Comparison of ENCODE assay signal across 14 mouse cellular contexts in the genomic region with DNA sequence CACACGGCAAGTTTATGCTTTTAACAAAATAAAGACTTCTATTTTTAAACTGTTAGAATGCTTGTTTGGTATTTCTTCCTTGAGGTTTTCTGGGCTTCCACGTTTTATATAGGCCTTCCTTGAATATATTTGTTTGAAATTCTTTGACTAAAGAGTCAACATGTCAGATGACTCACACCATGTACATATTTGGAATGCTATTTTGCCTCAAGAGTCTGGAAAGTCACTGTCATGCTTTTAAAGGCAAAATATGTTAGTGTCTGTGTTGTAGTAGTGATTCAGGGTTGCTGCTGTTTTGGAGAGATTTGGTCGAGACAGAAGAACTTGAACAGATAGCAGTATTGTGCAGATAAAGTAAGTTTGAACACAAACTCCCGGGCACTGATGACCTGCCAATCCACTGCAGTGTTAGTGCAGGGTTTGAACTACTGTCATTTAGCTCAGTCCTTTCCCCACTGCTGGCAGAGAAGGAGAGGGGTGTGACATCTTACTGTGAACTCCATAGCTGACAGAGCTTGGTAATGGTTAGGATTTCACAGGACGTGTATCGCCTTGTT. TPM values are rescaled to one million over a fixed set of nuclear protein-coding genes. Genes with fewer than 3 reads are reported as not detected.
DNase-seq lines count a peak whose midpoint lies in the region; ATAC-seq and TF ChIP-seq lines count a peak whose summit lies in the region.
"Had no signal": no experiment of that assay in that cellular context is flagged by ENCODE, and none has a peak within 500 bp of the region (broad histone marks: within the 10 kb centered on the region; RNA-seq: fewer than 3 reads in every experiment).

No protein-coding gene starts in this region.

- TF ChIP-seq CTCF in gastrocnemius, adult 2 months (IDR thresholded peaks at IDR 0.05), result no peak
- TF ChIP-seq CTCF in lung, postnatal 0 days (IDR thresholded peaks at IDR 0.05), result no peak

- no peaks in the 10 kb centered on the region for H3K9me3 ChIP-seq in lung, postnatal 0 days (ENCODE audit: low read length)
- no peaks in the 10 kb centered on the region for H3K9me3 ChIP-seq in intestine, embryonic 16.5 days (ENCODE audit: control insufficient read depth, low read length)

- DNase-seq in gastrocnemius, adult 2 months, result no peak
- no peak for DNase-seq in gastrocnemius, adult 8-10 months (ENCODE audit: low spot score in 2 of 2)
- DNase-seq in lung, postnatal 0 days (ENCODE audit: low spot score), result peak; percentile 64
- DNase-seq in lung, postnatal 4 days, result no peak
- DNase-seq in adrenal gland, postnatal 25 days, result no peak
- DNase-seq in thymus, postnatal 10 days (ENCODE audit: low spot score in 2 of 2), result no peak
- DNase-seq: cerebellum, adult 2 months; heart, adult 11 months; kidney, postnatal 36 days; lung, postnatal 10 days; midbrain, embryonic 14.5 days had no signal

- no peaks in the 10 kb centered on the region for H3K27me3 ChIP-seq in lung, postnatal 0 days (replicated peaks; ENCODE audit: insufficient read depth, low read length)
- H3K27me3 ChIP-seq in intestine, embryonic 16.5 days (replicated peaks; ENCODE audit: control insufficient read depth, insufficient read depth, low read length), result no peaks in the 10 kb centered on the region

- no peaks in the 10 kb centered on the region for H3K36me3 ChIP-seq in lung, postnatal 0 days (ENCODE audit: insufficient read depth, low read length)
- no peaks in the 10 kb centered on the region for H3K36me3 ChIP-seq in intestine, embryonic 16.5 days (ENCODE audit: control insufficient read depth, insufficient read depth, low read length)

- peak overlapping the region; percentile 39; the same call in 1 of the 2 replicates for H3K27ac ChIP-seq in gastrocnemius, adult 2 months
- peak overlapping the region; percentile 0; the same call in 1 of the 2 replicates for H3K27ac ChIP-seq in lung, postnatal 0 days (ENCODE audit: low read length)
- peak overlapping the region; percentile 57 for H3K27ac ChIP-seq in intestine, embryonic 16.5 days (ENCODE audit: low read length)

- peak; percentile 18; the same call in 1 of the 2 replicates for ATAC-seq in lung, postnatal 0 days
- no peak for ATAC-seq in intestine, embryonic 16.5 days
- no peak for ATAC-seq in frontal cortex, adult (ENCODE audit: low TSS enrichment)
- ATAC-seq: hindbrain, embryonic 16.5 days had no signal

- TF ChIP-seq EP300 in lung, postnatal 0 days (IDR thresholded peaks at IDR 0.05), result no peak

- WGBS in lung, postnatal 0 days, result 54% methylated on average over 6 of the region's 6 CpGs
- 59% methylated on average over 6 of the region's 6 CpGs for WGBS in intestine, embryonic 16.5 days

- no peak overlapping the region for H3K4me2 ChIP-seq in lung, postnatal 0 days (replicated peaks; ENCODE audit: low read depth, low read length)
- no peak overlapping the region for H3K4me2 ChIP-seq in intestine, embryonic 16.5 days (ENCODE audit: low read depth, low read length)

- no peak overlapping the region for H3K9ac ChIP-seq in lung, postnatal 0 days (replicated peaks; ENCODE audit: low read depth)
- H3K9ac ChIP-seq in intestine, embryonic 16.5 days (ENCODE audit: low read depth, low read length), result no peak overlapping the region

- no peaks in the 10 kb centered on the region for H3K4me1 ChIP-seq in lung, postnatal 0 days (ENCODE audit: insufficient read depth, low read depth, low read length)
- peaks cover 7% of the 10 kb centered on the region for H3K4me1 ChIP-seq in intestine, embryonic 16.5 days (ENCODE audit: control insufficient read depth, insufficient read depth, low read length)

- intact Hi-C loops in gastrocnemius, adult 2 months (cut with DNase I), result loop anchor here (2.0 kb wide), 1 partner anchor 31 kb away; no protein-coding TSS in a partner anchor

- no peak overlapping the region for H3K4me3 ChIP-seq in gastrocnemius, adult 2 months
- no peak overlapping the region for H3K4me3 ChIP-seq in lung, postnatal 0 days (ENCODE audit: low read depth, low read length)
- no peak overlapping the region for H3K4me3 ChIP-seq in intestine, embryonic 16.5 days (ENCODE audit: low read length)

RNA-seq across cellular contexts. Expression of gene Cnst, which starts 27.6 kb away (rescaled TPM):
- total RNA-seq in gastrocnemius, adult 2 months (2021), result 10 to 100 TPM; 34.7 to 40.0 TPM
- total RNA-seq in gastrocnemius, adult 8-10 months (2022), result 10 to 100 TPM; 29.5 to 38.6 (median 33.9) TPM
- 13.8 and 16.8 TPM in 2 replicates for polyA plus RNA-seq in lung, postnatal 0 days (2015; fragmentation: Nextera tagmentation; extraction: Ambion mirVana)
- 11.0 and 11.3 TPM in 2 replicates for polyA plus RNA-seq in intestine, embryonic 16.5 days (2015; fragmentation: Nextera tagmentation; extraction: Ambion mirVana)
- total RNA-seq in adrenal gland, postnatal 25 days (2021), result 43.4 and 60.7 TPM in 2 replicates

RNA-seq across cellular contexts. Expression of gene Tfb2m, which starts 27.7 kb away (rescaled TPM):
- 10 to 100 TPM; 39.8 to 41.5 TPM for total RNA-seq in gastrocnemius, adult 2 months (2021)
- total RNA-seq in gastrocnemius, adult 8-10 months (2022), result 10 to 100 TPM; 43.9 to 55.9 (median 46.5) TPM
- 22.3 and 26.1 TPM in 2 replicates for polyA plus RNA-seq in lung, postnatal 0 days (2015; fragmentation: Nextera tagmentation; extraction: Ambion mirVana)
- 26.3 and 31.5 TPM in 2 replicates for polyA plus RNA-seq in intestine, embryonic 16.5 days (2015; fragmentation: Nextera tagmentation; extraction: Ambion mirVana)
- 45.1 and 48.6 TPM in 2 replicates for total RNA-seq in adrenal gland, postnatal 25 days (2021)

RNA-seq across cellular contexts. Expression of gene Smyd3, which starts 55.9 kb away (rescaled TPM):
- total RNA-seq in gastrocnemius, adult 2 months (2021), result 1 to 10 TPM; 5.1 to 5.8 TPM
- 1 to 10 TPM; 5.3 to 7.3 (median 6.5) TPM for total RNA-seq in gastrocnemius, adult 8-10 months (2022)
- 5.8 and 6.5 TPM in 2 replicates for polyA plus RNA-seq in lung, postnatal 0 days (2015; fragmentation: Nextera tagmentation; extraction: Ambion mirVana)
- 16.1 and 16.7 TPM in 2 replicates for polyA plus RNA-seq in intestine, embryonic 16.5 days (2015; fragmentation: Nextera tagmentation; extraction: Ambion mirVana)
- total RNA-seq in adrenal gland, postnatal 25 days (2021), result 5.4 and 9.6 TPM in 2 replicates

Comparison
In these comparisons a context has a peak if more than half of its experiments do, and no peak if none do; other contexts are left out.
1. H3K27ac ChIP-seq: peak in every context shown above with its lines; median percentile 57 in intestine, embryonic 16.5 days; 39 in gastrocnemius, adult 2 months; 0 in lung, postnatal 0 days.